Mouse (Mus musculus): ENCODE measurements around the gene Fcgr1. TPM values are rescaled to one million over a fixed set of nuclear protein-coding genes. Genes with fewer than 3 reads are reported as not detected.
"Not testable (repeated sequence)": the region's sequence is repeated elsewhere in the genome, so short reads cannot be mapped to it uniquely, and the experiment has no call there.

Gene Fcgr1
- total RNA-seq, 2 experiments from 2014 or later = 0.57 to 0.70 TPM

DNA sequence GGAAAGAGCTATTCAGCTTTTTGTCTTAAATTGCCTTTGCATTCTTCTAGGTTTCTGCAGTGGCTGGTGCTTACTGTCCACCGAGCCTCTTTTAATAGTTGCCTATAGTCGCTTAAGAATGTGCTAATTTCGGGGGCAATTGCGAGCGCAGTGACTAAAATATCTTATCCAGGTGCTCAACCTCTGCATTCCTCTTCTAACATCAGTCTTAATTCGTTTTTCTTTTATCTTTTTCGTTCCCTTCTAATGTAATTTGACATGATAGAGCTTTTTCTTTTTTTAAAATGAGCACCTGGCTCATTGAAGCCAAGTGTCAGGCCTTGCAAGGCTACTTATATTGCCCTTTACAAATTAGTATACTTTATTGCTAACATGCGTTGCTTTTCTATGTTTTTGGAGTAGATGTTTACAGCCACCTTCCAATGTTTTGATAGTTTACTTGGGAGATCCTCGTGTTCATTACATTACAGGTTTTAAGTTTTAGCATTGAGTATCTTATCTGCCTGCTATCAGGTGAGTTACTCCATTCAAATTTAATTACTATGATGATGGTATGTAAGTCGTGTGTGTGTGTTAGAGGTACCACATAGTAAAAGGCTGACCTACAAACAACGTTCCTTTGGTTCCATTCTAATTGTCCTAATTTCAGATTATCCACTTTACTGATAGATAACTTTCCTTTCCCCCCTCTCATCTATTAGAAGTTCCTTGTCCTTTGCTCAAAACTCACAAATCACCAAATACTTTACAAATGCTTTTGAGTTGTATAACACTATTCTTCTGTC is 46.2 kb downstream of the Fcgr1 start:
- no peak for DNase-seq

DNA sequence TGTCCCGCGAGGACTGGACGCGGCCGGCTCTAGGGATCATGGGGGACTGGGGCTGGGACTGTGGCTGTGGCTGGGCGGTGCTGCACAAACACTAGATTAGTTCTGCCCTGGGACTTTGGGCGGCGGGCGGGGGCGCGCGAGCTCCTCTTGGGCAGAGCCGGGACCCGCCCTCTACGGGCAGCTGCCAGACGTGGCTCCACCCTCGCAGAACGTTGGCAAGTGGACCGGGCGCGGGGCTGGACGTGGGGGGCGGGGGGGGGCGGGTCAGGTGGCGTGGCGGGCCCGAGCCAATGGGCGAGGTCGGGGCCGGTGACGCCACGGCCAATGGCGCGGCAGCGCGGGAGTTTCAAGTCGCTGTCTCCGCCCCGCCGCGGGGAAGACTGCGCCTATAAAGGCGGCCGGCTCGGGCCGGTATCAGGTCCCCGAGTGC is 47.3 kb downstream of the Fcgr1 start, which contains the start of gene Hist2h3c1:
Gene Hist2h3c1 (plus strand): TSS at position 259 of the 430 bp plus-strand sequence.
- DNase-seq = not testable (repeated sequence)

DNA sequence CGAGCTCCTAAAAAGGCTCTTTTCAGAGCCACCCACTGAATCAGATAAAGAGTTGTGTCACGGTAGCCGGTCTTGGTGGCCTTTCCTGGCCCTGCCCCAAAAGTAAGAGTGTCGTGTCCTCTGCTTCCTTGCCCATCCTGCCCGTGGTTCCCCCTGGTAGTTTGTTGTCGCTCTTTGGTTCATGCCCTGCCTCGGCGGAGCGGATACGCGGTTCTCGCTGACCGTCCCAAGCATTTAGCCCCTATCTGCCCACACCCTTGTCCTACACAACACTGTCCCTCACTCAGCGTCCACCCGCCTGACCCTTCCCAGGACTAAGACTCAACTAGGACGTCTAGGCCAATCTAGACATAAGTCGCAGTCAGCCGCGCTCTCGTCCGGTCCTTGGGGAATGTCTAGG is 47.8 kb downstream of the Fcgr1 start:
- not testable (repeated sequence) for DNase-seq

DNA sequence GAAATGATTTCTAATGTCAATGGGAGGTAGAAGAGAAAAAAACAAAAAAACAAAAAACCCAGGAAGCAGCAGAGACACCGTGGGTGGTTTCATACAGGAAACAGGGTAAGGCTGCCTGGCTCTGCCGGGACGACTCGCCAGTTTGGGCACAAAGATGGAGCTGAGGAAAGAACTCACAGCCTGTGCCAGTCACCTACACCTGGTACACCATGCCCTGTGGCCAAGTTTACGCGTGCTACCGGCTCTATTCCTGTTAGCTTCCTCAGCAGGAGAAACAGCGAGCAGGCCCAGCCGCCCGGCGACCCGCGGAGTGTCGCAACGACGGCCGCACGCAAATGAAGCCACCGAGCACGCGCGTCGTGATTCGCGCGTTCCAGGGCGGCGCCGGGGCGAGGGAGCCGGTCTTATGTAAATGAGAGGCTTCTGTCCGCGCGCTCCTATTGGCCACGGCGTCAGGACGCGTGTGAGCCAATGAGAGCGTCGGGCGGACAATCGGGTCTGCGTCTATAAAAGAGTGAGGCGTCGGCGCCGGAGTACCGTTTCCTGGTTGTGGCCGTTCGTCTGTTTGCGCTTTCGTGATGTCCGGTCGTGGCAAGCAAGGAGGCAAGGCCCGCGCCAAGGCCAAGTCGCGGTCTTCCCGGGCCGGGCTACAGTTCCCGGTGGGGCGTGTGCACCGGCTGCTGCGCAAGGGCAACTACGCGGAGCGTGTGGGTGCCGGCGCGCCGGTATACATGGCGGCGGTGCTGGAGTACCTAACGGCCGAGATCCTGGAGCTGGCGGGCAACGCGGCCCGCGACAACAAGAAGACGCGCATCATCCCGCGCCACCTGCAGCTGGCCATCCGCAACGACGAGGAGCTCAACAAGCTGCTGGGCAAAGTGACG is 48.5 kb downstream of the Fcgr1 start, which contains the start of gene Hist2h2aa1:
Gene Hist2h2aa1 (plus strand): TSS at position 495 of the 884 bp plus-strand sequence.
- peak; percentile 84 for DNase-seq

DNA sequence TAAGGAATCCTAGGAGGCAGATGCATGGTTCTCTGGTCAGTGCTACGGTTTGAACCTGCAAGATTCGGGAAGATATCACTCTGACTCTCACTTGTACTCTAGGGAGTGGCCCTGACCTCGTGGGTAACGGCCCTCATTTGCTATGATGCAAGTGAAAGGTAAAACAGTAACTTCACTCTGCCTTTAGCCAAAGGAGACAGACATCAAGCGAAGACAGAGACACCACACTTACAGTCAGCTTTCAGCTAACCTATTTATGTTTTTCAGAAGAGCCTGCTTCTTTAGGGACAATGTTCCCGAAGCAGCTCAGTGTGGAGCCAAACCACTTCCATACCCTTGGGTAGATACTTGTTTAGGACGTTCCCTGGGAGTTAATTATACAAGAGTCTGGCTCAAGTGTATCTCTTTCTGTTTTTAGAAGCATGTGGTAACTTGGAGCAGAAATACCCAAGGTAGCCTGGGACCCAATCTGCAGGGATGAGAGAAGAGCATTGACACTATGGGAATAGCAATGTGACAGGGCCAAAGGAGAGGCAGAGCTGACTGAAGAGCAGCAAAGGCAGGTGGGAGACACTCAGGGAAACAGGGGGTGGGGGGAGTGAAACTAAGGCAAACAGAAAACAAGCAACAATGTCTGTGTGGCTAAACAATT is 49.7 kb downstream of the Fcgr1 start:
- no peak for DNase-seq

DNA sequence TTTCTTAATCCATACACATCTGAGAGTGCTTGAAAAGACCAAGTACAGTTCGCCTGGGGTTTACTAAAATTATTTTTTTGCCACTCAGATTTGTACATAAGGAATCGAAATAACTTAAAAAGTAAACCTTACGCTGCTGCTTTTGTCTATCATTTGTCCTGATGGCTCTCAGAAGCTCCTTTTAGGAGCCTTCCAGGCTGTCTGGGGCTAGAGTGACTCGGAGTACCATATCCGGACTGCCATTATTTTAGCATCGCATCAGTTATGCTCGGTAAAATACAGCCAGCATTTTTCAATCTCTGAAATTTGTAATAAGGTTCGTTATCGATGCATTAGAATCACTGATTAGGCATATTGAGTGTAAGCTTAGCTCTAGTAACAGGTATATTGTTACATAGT is 53.0 kb downstream of the Fcgr1 start:
- no peak for DNase-seq

DNA sequence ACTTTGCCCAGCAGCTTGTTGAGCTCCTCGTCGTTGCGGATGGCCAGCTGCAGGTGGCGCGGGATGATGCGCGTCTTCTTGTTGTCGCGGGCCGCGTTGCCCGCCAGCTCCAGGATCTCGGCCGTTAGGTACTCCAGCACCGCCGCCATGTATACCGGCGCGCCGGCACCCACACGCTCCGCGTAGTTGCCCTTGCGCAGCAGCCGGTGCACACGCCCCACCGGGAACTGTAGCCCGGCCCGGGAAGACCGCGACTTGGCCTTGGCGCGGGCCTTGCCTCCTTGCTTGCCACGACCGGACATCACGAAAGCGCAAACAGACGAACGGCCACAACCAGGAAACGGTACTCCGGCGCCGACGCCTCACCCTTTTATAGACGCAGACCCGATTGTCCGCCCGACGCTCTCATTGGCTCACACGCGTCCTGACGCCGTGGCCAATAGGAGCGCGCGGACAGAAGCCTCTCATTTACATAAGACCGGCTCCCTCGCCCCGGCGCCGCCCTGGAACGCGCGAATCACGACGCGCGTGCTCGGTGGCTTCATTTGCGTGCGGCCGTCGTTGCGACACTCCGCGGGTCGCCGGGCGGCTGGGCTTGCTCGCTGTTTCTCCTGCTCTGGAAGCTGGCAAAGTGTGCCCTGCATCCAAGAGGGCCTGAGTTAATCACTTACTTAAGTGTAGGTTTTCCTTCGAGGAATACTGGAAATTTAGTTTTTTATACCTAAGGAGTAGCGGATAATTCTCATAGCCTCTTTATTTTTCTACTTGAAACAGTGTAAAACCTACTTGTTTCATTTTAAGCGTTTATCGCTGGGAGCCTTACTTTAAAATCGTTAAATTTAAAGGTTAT is 53.6 kb downstream of the Fcgr1 start, which contains the start of gene Hist2h2aa2:
Gene Hist2h2aa2 (minus strand): TSS at position 328 of the 850 bp plus-strand sequence.
- peak; percentile 96 for DNase-seq

DNA sequence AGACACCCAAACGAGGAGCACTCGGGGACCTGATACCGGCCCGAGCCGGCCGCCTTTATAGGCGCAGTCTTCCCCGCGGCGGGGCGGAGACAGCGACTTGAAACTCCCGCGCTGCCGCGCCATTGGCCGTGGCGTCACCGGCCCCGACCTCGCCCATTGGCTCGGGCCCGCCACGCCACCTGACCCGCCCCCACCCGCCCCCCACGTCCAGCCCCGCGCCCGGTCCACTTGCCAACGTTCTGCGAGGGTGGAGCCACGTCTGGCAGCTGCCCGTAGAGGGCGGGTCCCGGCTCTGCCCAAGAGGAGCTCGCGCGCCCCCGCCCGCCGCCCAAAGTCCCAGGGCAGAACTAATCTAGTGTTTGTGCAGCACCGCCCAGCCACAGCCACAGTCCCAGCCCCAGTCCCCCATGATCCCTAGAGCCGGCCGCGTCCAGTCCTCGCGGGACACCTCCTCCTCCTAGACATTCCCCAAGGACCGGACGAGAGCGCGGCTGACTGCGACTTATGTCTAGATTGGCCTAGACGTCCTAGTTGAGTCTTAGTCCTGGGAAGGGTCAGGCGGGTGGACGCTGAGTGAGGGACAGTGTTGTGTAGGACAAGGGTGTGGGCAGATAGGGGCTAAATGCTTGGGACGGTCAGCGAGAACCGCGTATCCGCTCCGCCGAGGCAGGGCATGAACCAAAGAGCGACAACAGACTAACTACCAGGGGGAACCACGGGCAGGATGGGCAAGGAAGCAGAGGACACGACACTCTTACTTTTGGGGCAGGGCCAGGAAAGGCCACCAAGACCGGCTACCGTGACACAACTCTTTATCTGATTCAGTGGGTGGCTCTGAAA is 54.6 kb downstream of the Fcgr1 start, which contains the start of gene Hist2h3c2:
Gene Hist2h3c2 (minus strand): TSS at position 174 of the 840 bp plus-strand sequence.
- DNase-seq = peak; percentile 45

DNA sequence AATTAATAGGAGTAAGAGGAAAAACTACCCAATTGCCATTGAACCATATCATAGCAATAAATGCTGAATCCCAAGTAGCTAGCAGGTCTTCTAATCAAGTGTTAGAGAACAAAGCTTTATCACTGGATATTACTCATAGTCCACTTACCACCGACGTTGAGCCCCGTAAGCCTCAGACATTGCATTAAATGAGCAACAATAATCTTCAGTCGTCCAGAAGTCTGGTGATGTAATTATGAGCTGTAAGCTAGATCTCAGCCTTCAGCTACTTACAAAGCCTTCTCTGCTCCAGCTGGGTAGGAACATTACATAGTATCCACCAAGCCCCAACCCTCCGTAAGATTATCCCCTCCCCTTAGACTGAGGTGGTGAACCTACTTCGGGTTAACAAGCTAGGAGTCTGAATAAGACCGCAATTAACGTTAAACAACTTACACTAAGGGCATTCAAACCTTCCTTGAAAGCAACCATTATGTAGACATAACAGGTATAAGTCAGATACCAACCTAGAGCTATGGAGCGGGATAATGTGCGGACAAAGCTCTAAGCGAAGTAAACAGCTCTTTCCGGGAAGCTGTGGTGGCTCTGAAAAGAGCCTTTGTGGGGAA is 55.8 kb downstream of the Fcgr1 start:
- DNase-seq = no peak

DNA sequence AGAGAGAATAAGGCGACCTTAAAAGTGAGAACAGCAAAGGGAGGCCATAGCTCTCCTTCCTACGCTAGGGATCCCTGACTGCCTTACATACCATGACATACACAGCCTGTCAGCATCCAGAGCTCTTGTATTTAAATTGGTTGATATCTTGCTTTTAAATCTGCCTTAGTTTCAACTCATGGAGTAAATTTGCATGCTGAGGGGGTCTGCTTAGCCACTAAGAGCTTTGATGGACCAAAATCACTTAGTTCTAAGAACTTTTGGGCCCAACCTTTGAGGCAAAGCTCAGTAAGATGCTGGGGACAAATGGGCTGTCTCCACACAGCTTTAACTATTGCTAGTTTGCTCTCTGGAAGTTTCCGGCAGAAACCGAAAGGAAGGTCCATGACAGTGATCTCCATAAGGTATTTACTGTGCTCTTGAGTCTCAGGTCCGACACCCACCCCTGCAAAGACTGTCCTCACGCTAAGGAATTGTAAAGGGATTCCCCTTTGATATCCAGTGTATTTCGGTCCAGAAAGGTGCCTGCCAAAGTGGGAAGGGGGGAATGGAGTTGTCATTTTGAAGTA is 56.4 kb downstream of the Fcgr1 start:
- no peak for DNase-seq

DNA sequence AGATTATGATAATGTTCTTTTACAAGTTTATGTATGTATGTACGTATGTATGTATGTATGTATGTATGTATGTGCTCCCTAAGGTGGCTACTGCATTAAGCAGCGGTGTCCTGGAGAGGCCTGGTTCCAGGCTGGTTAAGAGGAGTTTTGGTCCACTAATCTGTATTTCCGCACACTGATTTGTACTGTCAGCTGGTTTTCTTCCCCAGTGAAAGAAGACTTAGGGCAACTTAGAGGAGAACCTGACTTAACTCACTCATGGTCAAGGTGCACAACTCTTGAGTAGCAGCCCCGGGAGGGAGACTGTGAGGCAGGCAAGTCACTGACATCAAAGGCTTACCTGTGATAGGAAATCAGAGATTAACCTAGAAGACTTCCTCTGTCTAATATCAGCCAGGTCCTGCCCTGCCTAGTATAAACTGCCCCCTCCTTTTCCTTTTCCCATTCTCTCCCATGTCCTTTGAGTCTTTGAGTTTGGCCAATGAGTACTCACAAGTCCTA is 56.9 kb downstream of the Fcgr1 start:
- no peak for DNase-seq

DNA sequence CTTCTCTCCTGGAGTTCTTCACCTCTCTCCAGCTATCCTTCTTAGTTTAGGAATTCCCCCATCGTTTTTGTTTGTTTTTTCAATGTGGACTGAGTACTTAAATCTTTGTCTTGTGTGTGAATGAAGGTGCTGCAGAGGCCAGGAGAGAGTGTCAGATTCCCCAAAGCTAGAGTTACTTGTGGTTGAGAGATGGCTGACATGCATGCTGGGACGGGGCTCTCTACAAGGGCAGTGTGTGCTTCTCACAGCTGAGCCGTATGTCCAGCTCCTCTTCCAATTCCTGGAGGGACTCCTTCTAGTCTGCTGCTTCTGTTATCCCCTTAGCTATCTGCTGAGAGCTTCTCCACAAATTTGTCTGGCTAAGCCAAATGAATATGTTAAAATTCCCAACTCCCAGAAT is 57.9 kb downstream of the Fcgr1 start:
- no peak for DNase-seq

DNA sequence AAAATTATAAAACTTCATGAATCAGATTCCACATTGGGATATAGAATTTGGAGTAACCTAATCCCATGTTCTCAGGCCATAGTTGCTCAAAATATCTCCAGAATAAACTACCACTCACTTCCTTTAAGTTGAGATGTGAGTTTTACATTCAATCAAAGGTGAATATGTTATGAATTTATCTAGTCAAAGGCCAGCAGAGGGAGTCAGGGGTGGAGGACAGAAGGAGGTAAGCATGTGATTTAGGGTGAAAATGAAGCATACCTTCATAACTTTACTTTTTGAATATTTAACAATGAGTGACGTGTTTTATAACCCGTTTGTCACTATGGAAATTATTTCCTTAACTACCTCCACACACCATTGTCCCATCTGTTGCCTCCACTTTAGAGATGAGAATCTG is 58.9 kb downstream of the Fcgr1 start:
- DNase-seq = no peak

Small RNAs within 50 kb of the gene (microRNA-seq; reads per million reads assigned to microRNA genes)
- gene Gm47311 (0 reads per million in 2 experiments), gene Gm47313 (0 reads per million in 2 experiments)

Other genes starting within 250 kb of the Fcgr1 start
- 10 to 100 TPM; 33.7 to 34.5 TPM for gene Vps45, start 235.5 kb downstream of the Fcgr1 start, total RNA-seq (2021)
- gene Otud7b, start 189.4 kb downstream of the Fcgr1 start, total RNA-seq (2021) = 10 to 100 TPM; 45.7 to 47.4 TPM
- gene Mtmr11, start 132.0 kb downstream of the Fcgr1 start, total RNA-seq (2021) = 1 to 10 TPM; 4.2 to 4.6 TPM
- 10 to 100 TPM; 34.1 to 36.8 TPM for gene Sf3b4, start 121.6 kb downstream of the Fcgr1 start, total RNA-seq (2021)
- 10 to 100 TPM; 19.3 to 20.6 TPM for gene Sv2a, start 112.8 kb downstream of the Fcgr1 start, total RNA-seq (2021)
- gene Bola1, start 74.3 kb downstream of the Fcgr1 start, total RNA-seq (2021) = 10 to 100 TPM; 18.8 to 20.9 TPM
- gene Hist2h2ab, start 74.1 kb downstream of the Fcgr1 start, total RNA-seq (2021) = 10 to 100 TPM; 25.5 to 29.9 TPM
- 100 to 1,000 TPM; 205 to 211 TPM for gene Hist2h2ac, start 73.1 kb downstream of the Fcgr1 start, total RNA-seq (2021)
- 1 to 10 TPM; 5.7 to 5.8 TPM for gene Hist2h2be, start 72.8 kb downstream of the Fcgr1 start, total RNA-seq (2021)
- gene Hist2h3c2, start 54.8 kb downstream of the Fcgr1 start, total RNA-seq (2021) = 100 to 1,000 TPM; 209 to 211 TPM
- 1,000 to 10,000 TPM; 1,222 to 1,254 TPM for gene Hist2h2aa2, start 53.7 kb downstream of the Fcgr1 start, total RNA-seq (2021)
- gene Hist2h2aa1, start 48.5 kb downstream of the Fcgr1 start, total RNA-seq (2021) = 10 to 100 TPM; 26.8 to 30.1 TPM
- under 1 TPM; 0.16 to 0.81 TPM for gene Hist2h3c1, start 47.3 kb downstream of the Fcgr1 start, total RNA-seq (2021)
- gene Hist2h4, start 30.7 kb downstream of the Fcgr1 start, total RNA-seq (2021) = 10 to 100 TPM; 81.1 to 87.3 TPM
- 100 to 1,000 TPM; 856 to 901 TPM for gene Hist2h3b, start 25.3 kb downstream of the Fcgr1 start, total RNA-seq (2021)
- 100 to 1,000 TPM; 767 to 799 TPM for gene Hist2h2bb, start 24.2 kb downstream of the Fcgr1 start, total RNA-seq (2021)
- under 1 TPM in 1 of 2 experiments, not detected in 1; 0.50 TPM for gene BC107364, start 158.3 kb upstream of the Fcgr1 start, total RNA-seq (2021)
- gene Hfe2, start 231.2 kb upstream of the Fcgr1 start, total RNA-seq (2021) = 10 to 100 TPM; 95.6 to 97.0 TPM

All from heart, postnatal 4 days (tissue).